Mouse (Mus musculus): ENCODE measurements at regions not wholly inside any gene's neighbourhood (a gene's known extent, or its start where the extent isn't known, plus 50 kb on each side); places are given as distances from the start of the nearest gene placed in this dataset.

- TF ChIP-seq CTCF (IDR thresholded peaks at IDR 0.05; ENCODE audit: borderline replicate concordance, control insufficient read depth, extremely low read depth, insufficient read depth, low read length, poor library complexity) (no peak), POLR2A (IDR thresholded peaks at IDR 0.05; ENCODE audit: control insufficient read depth, extremely low read depth, insufficient read depth, low read length, poor library complexity) (no peak)
Observed at GRCm38 (mm10) chr13:72924560-72925135, 296.0 kb downstream of the Irx2 start.
